Mouse (Mus musculus): ENCODE measurements around the gene Nmt2. TPM values are rescaled to one million over a fixed set of nuclear protein-coding genes. Genes with fewer than 3 reads are reported as not detected.

The Nmt2 gene
- total and polyA plus RNA-seq, 3 experiments = 19.9 to 34.1 TPM; not detected in 1

DNA sequence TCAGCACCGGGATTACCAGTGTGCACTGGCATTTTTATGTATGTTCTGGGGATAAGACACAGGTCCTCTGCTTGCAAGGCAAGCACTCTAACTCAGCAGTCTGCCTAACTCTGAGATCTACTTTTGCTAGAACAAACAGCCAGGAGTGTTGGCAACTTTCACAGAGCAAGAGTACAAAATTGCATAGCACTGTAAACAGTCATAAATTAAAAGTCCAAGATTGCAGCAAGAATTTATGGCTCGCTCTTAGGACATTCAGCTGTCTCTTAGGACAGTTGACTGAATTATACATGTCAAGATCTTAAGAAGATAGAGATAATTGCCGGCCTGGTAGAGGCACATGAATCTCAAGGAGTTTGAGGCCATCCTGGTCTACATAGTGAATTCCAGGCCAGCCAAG, 72.3 kb downstream of the Nmt2 start:
- Histone ChIP-seq H3K79me2 (ENCODE audit: control insufficient read depth, insufficient read depth, low read length, poor library complexity) (no peaks in the 10 kb centered on the region), H3K27me3 (ENCODE audit: control insufficient read depth in 1 of 2, insufficient read depth in 2 of 2, low read length in 2 of 2) (no peaks in the 10 kb centered on the region; a peak in 1 of 4 replicates), H3K27ac (ENCODE audit: control insufficient read depth, low read depth, low read length) (no peak overlapping the region), H3K4me1 (ENCODE audit: control insufficient read depth in 1 of 2, insufficient read depth in 2 of 2, low read length in 2 of 2) (no peaks in the 10 kb centered on the region), H3K4me3 (ENCODE audit: control insufficient read depth in 1 of 2, insufficient read depth in 1 of 2, low read depth in 2 of 2, low read length in 2 of 2) (no peak overlapping the region), H3K9me3 (replicated peaks; ENCODE audit: insufficient read depth, low read length) (no peaks in the 10 kb centered on the region), H3K36me3 (ENCODE audit: control insufficient read depth in 1 of 2, insufficient read depth in 2 of 2, low read length in 2 of 2) (no peaks in the 10 kb centered on the region), H3K9ac (ENCODE audit: control insufficient read depth, low read depth, low read length, poor library complexity, severe bottlenecking) (no peak overlapping the region)
- no peak for DNase-seq (ENCODE audit: low read depth, low spot score)
- TF ChIP-seq MAZ (IDR thresholded peaks at IDR 0.05; ENCODE audit: low read depth, low read length) (no peak), HCFC1 (IDR thresholded peaks at IDR 0.05; ENCODE audit: low read depth, low read length) (no peak), SIN3A (IDR thresholded peaks at IDR 0.05; ENCODE audit: low read length) (no peak), ELF1 (IDR thresholded peaks at IDR 0.05; ENCODE audit: low read depth, low read length) (no peak), POLR2AphosphoS2 (IDR thresholded peaks at IDR 0.05; ENCODE audit: low read length) (no peak), ZMIZ1 (IDR thresholded peaks at IDR 0.05; ENCODE audit: low read depth, low read length) (no peak), EP300 (IDR thresholded peaks at IDR 0.05; ENCODE audit: low read depth in 1 of 2, low read length in 2 of 2) (no peak), SMC3 (IDR thresholded peaks at IDR 0.05; ENCODE audit: low read depth, low read length) (no peak), UBTF (IDR thresholded peaks at IDR 0.05; ENCODE audit: borderline replicate concordance, insufficient read depth, low read depth, low read length) (no peak), MYB (IDR thresholded peaks at IDR 0.05; ENCODE audit: low read depth, low read length) (no peak), MAFK (IDR thresholded peaks at IDR 0.05; ENCODE audit: borderline replicate concordance, low read depth, low read length) (no peak), BHLHE40 (IDR thresholded peaks at IDR 0.05; ENCODE audit: borderline replicate concordance, low read depth, low read length) (no peak), E2F4 (IDR thresholded peaks at IDR 0.05; ENCODE audit: borderline replicate concordance, low read depth, low read length) (no peak), MXI1 (IDR thresholded peaks at IDR 0.05; ENCODE audit: low read depth, low read length) (no peak), ZNF384 (IDR thresholded peaks at IDR 0.05; ENCODE audit: low read depth, low read length) (no peak), RAD21 (IDR thresholded peaks at IDR 0.05; ENCODE audit: low read depth, low read length) (no peak)

GRCm38 (mm10) chr2:3357887-3358286, 73.9 kb downstream of the Nmt2 start:
- Histone ChIP-seq H3K4me1 (ENCODE audit: control insufficient read depth in 1 of 2, insufficient read depth in 2 of 2, low read length in 2 of 2) (no peaks in the 10 kb centered on the region), H3K36me3 (ENCODE audit: control insufficient read depth in 1 of 2, insufficient read depth in 2 of 2, low read length in 2 of 2) (no peaks in the 10 kb centered on the region), H3K27ac (ENCODE audit: control insufficient read depth, low read depth, low read length) (no peak overlapping the region), H3K79me2 (ENCODE audit: control insufficient read depth, insufficient read depth, low read length, poor library complexity) (no peaks in the 10 kb centered on the region), H3K4me3 (ENCODE audit: control insufficient read depth in 1 of 2, insufficient read depth in 1 of 2, low read depth in 2 of 2, low read length in 2 of 2) (no peak overlapping the region), H3K27me3 (ENCODE audit: control insufficient read depth in 1 of 2, insufficient read depth in 2 of 2, low read length in 2 of 2) (no peaks in the 10 kb centered on the region), H3K9ac (ENCODE audit: control insufficient read depth, low read depth, low read length, poor library complexity, severe bottlenecking) (no peak overlapping the region), H3K9me3 (replicated peaks; ENCODE audit: insufficient read depth, low read length) (no peaks in the 10 kb centered on the region)
- no peak for TF ChIP-seq HCFC1 (IDR thresholded peaks at IDR 0.05; ENCODE audit: low read depth, low read length)
- no peak for TF ChIP-seq JUND (IDR thresholded peaks at IDR 0.05; ENCODE audit: low read depth, low read length)
- TF ChIP-seq TBP (IDR thresholded peaks at IDR 0.05; ENCODE audit: low read depth, low read length) = no peak
- no peak for TF ChIP-seq RAD21 (IDR thresholded peaks at IDR 0.05; ENCODE audit: low read depth, low read length)
- TF ChIP-seq CTCF (IDR thresholded peaks at IDR 0.05 in 2 of 3, conservative IDR thresholded peaks at IDR 0.05 in 1 of 3; ENCODE audit: control insufficient read depth in 1 of 3, insufficient read depth in 1 of 3, low read depth in 2 of 3, low read length in 3 of 3, poor library complexity in 1 of 3, severe bottlenecking in 1 of 3) = no peak
- TF ChIP-seq MYC (IDR thresholded peaks at IDR 0.05; ENCODE audit: low read depth, low read length) = no peak
- TF ChIP-seq CHD2 (IDR thresholded peaks at IDR 0.05; ENCODE audit: low read length) = no peak
- no peak for TF ChIP-seq MAX (IDR thresholded peaks at IDR 0.05; ENCODE audit: low read length)
- no peak for TF ChIP-seq KAT2A (conservative IDR thresholded peaks at IDR 0.05; ENCODE audit: low read depth, low read length)
- no peak for TF ChIP-seq SIN3A (IDR thresholded peaks at IDR 0.05; ENCODE audit: low read length)
- TF ChIP-seq GATA1 (IDR thresholded peaks at IDR 0.05; ENCODE audit: low read depth, low read length) = no peak
- no peak for TF ChIP-seq USF2 (IDR thresholded peaks at IDR 0.05; ENCODE audit: borderline replicate concordance in 1 of 2, insufficient read depth in 1 of 2, low read depth in 1 of 2, low read length in 2 of 2)
- no peak for TF ChIP-seq TAL1 (IDR thresholded peaks at IDR 0.05; ENCODE audit: low read length)
- no peak for TF ChIP-seq ELF1 (IDR thresholded peaks at IDR 0.05; ENCODE audit: low read depth, low read length)
- no peak for TF ChIP-seq MAZ (IDR thresholded peaks at IDR 0.05; ENCODE audit: low read depth, low read length)
- no peak for TF ChIP-seq MAFK (IDR thresholded peaks at IDR 0.05; ENCODE audit: borderline replicate concordance, low read depth, low read length)
- no peak for TF ChIP-seq NELFE (IDR thresholded peaks at IDR 0.05; ENCODE audit: low read depth, low read length)
- TF ChIP-seq USF1 (IDR thresholded peaks at IDR 0.05; ENCODE audit: low read depth, low read length) = no peak
- peak; percentile 18 for DNase-seq (ENCODE audit: low read depth, low spot score)

All from MEL (cell line).